Comparison of ENCODE assay signal across 11 mouse cellular contexts in the genomic region with DNA sequence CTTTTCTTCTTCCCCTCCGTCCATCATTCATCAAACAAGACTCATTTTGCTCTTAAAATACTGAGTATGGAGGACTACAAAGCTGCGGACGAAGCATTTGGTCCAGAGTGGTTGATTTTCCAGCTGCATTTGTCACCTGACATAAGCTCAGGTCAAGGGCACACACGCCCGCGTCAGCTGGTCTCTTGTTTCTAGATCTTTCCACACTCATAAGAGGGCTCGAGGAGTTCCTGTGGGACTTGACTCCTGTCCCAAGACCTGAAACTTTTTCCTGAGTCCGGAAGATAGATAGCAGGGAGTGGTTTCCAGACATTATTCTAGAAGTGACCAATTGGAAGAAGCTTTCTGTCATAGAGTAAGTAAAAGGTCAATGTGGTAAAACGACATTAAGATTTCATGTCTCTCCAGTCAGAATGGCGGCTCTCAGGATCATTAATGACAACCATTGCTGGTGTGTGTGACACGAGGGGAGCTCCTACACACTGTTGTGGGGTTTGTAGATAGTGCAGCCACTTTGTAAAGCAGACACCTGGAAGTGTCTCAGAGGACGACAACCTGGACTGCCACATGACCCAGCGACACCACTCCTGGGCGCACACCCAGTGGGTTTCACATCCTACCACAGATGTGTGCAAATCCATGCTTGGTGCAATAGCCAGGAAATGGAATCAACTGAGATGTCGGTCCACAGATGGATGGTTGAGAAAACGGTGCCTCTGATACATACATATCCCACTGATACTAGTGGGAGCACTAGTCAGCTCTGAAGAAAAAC. TPM values are rescaled to one million over a fixed set of nuclear protein-coding genes. Genes with fewer than 3 reads are reported as not detected.
DNase-seq lines count a peak whose midpoint lies in the region; ATAC-seq and TF ChIP-seq lines count a peak whose summit lies in the region.
"Had no signal": no experiment of that assay in that cellular context is flagged by ENCODE, and none has a peak within 500 bp of the region (broad histone marks: within the 10 kb centered on the region; RNA-seq: fewer than 3 reads in every experiment).

No protein-coding gene starts in this region.

- peak overlapping the region; percentile 61 for H3K4me2 ChIP-seq in liver, embryonic 14.5 days (ENCODE audit: low read depth)
- H3K4me2 ChIP-seq in hindbrain, embryonic 12.5 days (replicated peaks): no peak overlapping the region
- no peak overlapping the region for H3K4me2 ChIP-seq in stomach, postnatal 0 days (replicated peaks; ENCODE audit: low read depth)

- DNase-seq in cerebellum, adult 11-12 months: peak; percentile 30
- DNase-seq in cerebellum, postnatal 36 days: no peak
- DNase-seq in liver, embryonic 14.5 days (ENCODE audit: low read depth in 3 of 3, low spot score in 3 of 3): no peak
- no peak for DNase-seq in liver
- peak; percentile 58 for DNase-seq in heart, postnatal 25 days (ENCODE audit: low spot score)
- DNase-seq in stomach, postnatal 0 days (ENCODE audit: low spot score): no peak
- DNase-seq: thymus, adult 18-20 months had no signal

- H3K27me3 ChIP-seq in liver, embryonic 14.5 days (ENCODE audit: control insufficient read depth, insufficient read depth, low read length): no peaks in the 10 kb centered on the region
- H3K27me3 ChIP-seq in hindbrain, embryonic 12.5 days: no peaks in the 10 kb centered on the region
- H3K27me3 ChIP-seq in stomach, postnatal 0 days (ENCODE audit: control insufficient read depth, insufficient read depth, low read length): no peaks in the 10 kb centered on the region

- H3K4me1 ChIP-seq in liver, embryonic 14.5 days (replicated peaks; ENCODE audit: control insufficient read depth in 2 of 2, insufficient read depth in 2 of 2, low read length in 1 of 2): peaks cover 2 to 8% of the 10 kb centered on the region in 2 experiments; a peak in 2 of 4 replicates
- no peaks in the 10 kb centered on the region for H3K4me1 ChIP-seq in hindbrain, embryonic 12.5 days
- no peaks in the 10 kb centered on the region for H3K4me1 ChIP-seq in stomach, postnatal 0 days (replicated peaks; ENCODE audit: control insufficient read depth, insufficient read depth)

- 54% methylated on average over 16 of the region's 16 CpGs for WGBS in liver, embryonic 14.5 days (ENCODE audit: insufficient replicate concordance)
- WGBS in hindbrain, embryonic 12.5 days: 75% methylated on average over 16 of the region's 16 CpGs
- WGBS in stomach, postnatal 0 days: 66% methylated on average over 16 of the region's 16 CpGs

- H3K4me3 ChIP-seq in liver, embryonic 14.5 days (ENCODE audit: insufficient read depth in 1 of 2, low read depth in 2 of 2, low read length in 2 of 2): no peak overlapping the region
- no peak overlapping the region for H3K4me3 ChIP-seq in hindbrain, embryonic 12.5 days
- H3K4me3 ChIP-seq in stomach, postnatal 0 days (ENCODE audit: low read depth, low read length): no peak overlapping the region

- no peak for TF ChIP-seq EP300 in liver, embryonic 14.5 days (IDR thresholded peaks at IDR 0.05; ENCODE audit: low read depth)
- TF ChIP-seq EP300 in stomach, postnatal 0 days (optimal IDR thresholded peaks at IDR 0.05): no peak

- H3K27ac ChIP-seq in liver, embryonic 14.5 days: no peak overlapping the region
- no peak overlapping the region for H3K27ac ChIP-seq in hindbrain, embryonic 12.5 days
- H3K27ac ChIP-seq in stomach, postnatal 0 days (replicated peaks): no peak overlapping the region

- H3K9ac ChIP-seq in liver, embryonic 14.5 days (replicated peaks): no peak overlapping the region
- H3K9ac ChIP-seq in hindbrain, embryonic 12.5 days: no peak overlapping the region
- H3K9ac ChIP-seq in stomach, postnatal 0 days (ENCODE audit: low read length): no peak overlapping the region

- H3K36me3 ChIP-seq in liver, embryonic 14.5 days (replicated peaks; ENCODE audit: control insufficient read depth, insufficient read depth, low read depth): no peaks in the 10 kb centered on the region
- H3K36me3 ChIP-seq in hindbrain, embryonic 12.5 days: no peaks in the 10 kb centered on the region
- no peaks in the 10 kb centered on the region for H3K36me3 ChIP-seq in stomach, postnatal 0 days (ENCODE audit: control insufficient read depth, insufficient read depth, low read length)

- intact Hi-C loops in heart, postnatal 25 days (cut with DNase I): loop anchor here (2.0 kb wide), 1 partner anchor 177 kb away; no protein-coding TSS in a partner anchor

- ATAC-seq in liver, embryonic 14.5 days (ENCODE audit: insufficient read depth): no peak
- ATAC-seq in megakaryocyte progenitor cell, adult 5-6 weeks (replicated peaks; ENCODE audit: poor library complexity): peak; percentile 16
- no peak for ATAC-seq in hindbrain, embryonic 12.5 days (ENCODE audit: low FRiP score)
- ATAC-seq in stomach, postnatal 0 days (ENCODE audit: low FRiP score, low TSS enrichment): no peak
- ATAC-seq: forebrain, embryonic 16.5 days had no signal

- H3K9me3 ChIP-seq in liver, embryonic 14.5 days (ENCODE audit: control insufficient read depth, low read length): no peaks in the 10 kb centered on the region
- no peaks in the 10 kb centered on the region for H3K9me3 ChIP-seq in hindbrain, embryonic 12.5 days (replicated peaks)
- no peaks in the 10 kb centered on the region for H3K9me3 ChIP-seq in stomach, postnatal 0 days (ENCODE audit: control insufficient read depth, low read length)
- H3K9me3 ChIP-seq: megakaryocyte, embryonic 14.5 days had no signal

- TF ChIP-seq CTCF in liver, embryonic 14.5 days (IDR thresholded peaks at IDR 0.05; ENCODE audit: low read depth): no peak
- TF ChIP-seq CTCF in stomach, postnatal 0 days (IDR thresholded peaks at IDR 0.05; ENCODE audit: low read depth): no peak

RNA-seq across cellular contexts. Expression of a gene that starts 12.6 kb away (rescaled TPM):
- polyA plus RNA-seq in liver, embryonic 14.5 days (2012; rRNA removed): 4.4 and 7.1 TPM in 2 replicates
- polyA plus RNA-seq in liver, embryonic 14.5 days (2014; fragmentation: Nextera tagmentation; extraction: Ambion mirVana): 1.6 and 1.8 TPM in 2 replicates
- total RNA-seq in heart, postnatal 25 days (2021): 1 to 10 TPM; 3.7 to 6.6 TPM
- 2.2 and 3.7 TPM in 2 replicates for total RNA-seq in megakaryocyte progenitor cell, adult 5-6 weeks (2015)
- total RNA-seq in megakaryocyte progenitor cell, adult 5-6 weeks (2017): 2.1 and 2.4 TPM in 2 replicates
- 9.1 and 10.7 TPM in 2 replicates for polyA plus RNA-seq in hindbrain, embryonic 12.5 days (2016; fragmentation: Nextera tagmentation; extraction: Ambion mirVana)
- 1.6 and 1.7 TPM in 2 replicates for polyA plus RNA-seq in stomach, postnatal 0 days (2015; fragmentation: Nextera tagmentation; extraction: Ambion mirVana)

RNA-seq across cellular contexts. Expression of a gene that starts 44.8 kb away (rescaled TPM):
- 0.31 and 0.45 TPM in 2 replicates for polyA plus RNA-seq in liver, embryonic 14.5 days (2012; rRNA removed)
- 0.77 and 0.86 TPM in 2 replicates for polyA plus RNA-seq in liver, embryonic 14.5 days (2014; fragmentation: Nextera tagmentation; extraction: Ambion mirVana)
- total RNA-seq in heart, postnatal 25 days (2021): 10 to 100 TPM; 18.8 to 23.8 TPM
- total RNA-seq in megakaryocyte progenitor cell, adult 5-6 weeks (2015): 61.0 and 68.7 TPM in 2 replicates
- 72.2 and 78.8 TPM in 2 replicates for total RNA-seq in megakaryocyte progenitor cell, adult 5-6 weeks (2017)
- 0.10 and 0.15 TPM in 2 replicates for polyA plus RNA-seq in hindbrain, embryonic 12.5 days (2016; fragmentation: Nextera tagmentation; extraction: Ambion mirVana)
- 10.6 and 12.9 TPM in 2 replicates for polyA plus RNA-seq in stomach, postnatal 0 days (2015; fragmentation: Nextera tagmentation; extraction: Ambion mirVana)

Comparison
In these comparisons a context has a peak if more than half of its experiments do, and no peak if none do; other contexts are left out.
1. DNase-seq: peak in cerebellum, adult 11-12 months (single experiment) and heart, postnatal 25 days (single experiment); none in cerebellum, postnatal 36 days (0 of 2), liver, embryonic 14.5 days (0 of 3), liver (single experiment) and stomach, postnatal 0 days (single experiment).